Mouse (Mus musculus) midbrain, embryonic 10.5 days (tissue): ENCODE measurements at regions not wholly inside any gene's neighbourhood (a gene's known extent, or its start where the extent isn't known, plus 50 kb on each side); places are given as distances from the start of the nearest gene placed in this dataset.

Experiments
- DNase-seq: peaks from one replicate; pipeline ENCODE4 v3.0.0-alpha.2; 2017; ENCODE audit warnings: low spot score
- H3K27ac ChIP-seq: fragments of 300-500 bp; sonication (generic); replicated peaks from 2 replicates; pipeline ENCODE4 v1.5.1; 2016; ENCODE audit warnings: mild to moderate bottlenecking
- H3K27me3 ChIP-seq: fragments of 300-500 bp; sonication (generic); 2 replicates; pipeline ENCODE4 v1.6.1; 2016; ENCODE audit warnings: low read depth, mild to moderate bottlenecking; ENCODE audit not compliant: poor library complexity, severe bottlenecking
- H3K36me3 ChIP-seq: fragments of 300-500 bp; sonication (generic); 2 replicates; pipeline ENCODE4 v1.6.1; 2016; ENCODE audit warnings: mild to moderate bottlenecking, moderate library complexity
- H3K4me1 ChIP-seq: fragments of 300-500 bp; sonication (generic); 2 replicates; pipeline ENCODE4 v1.6.1; 2016
- H3K4me3 ChIP-seq: fragments of 300-500 bp; sonication (generic); 2 replicates; pipeline ENCODE4 v1.5.1; 2016; ENCODE audit warnings: mild to moderate bottlenecking, moderate library complexity
- H3K9me3 ChIP-seq: fragments of 300-500 bp; sonication (generic); replicated peaks from 2 replicates; pipeline ENCODE4 v1.6.1; 2016; ENCODE audit warnings: mild to moderate bottlenecking
- WGBS: fragments of 180-500 bp; shearing (Covaris S2); methylation state at CpG from one replicate; pipeline ENCODE4 v1.1.7; 2016; 5-methylcytosine and 5-hydroxymethylcytosine counted together

DNA sequence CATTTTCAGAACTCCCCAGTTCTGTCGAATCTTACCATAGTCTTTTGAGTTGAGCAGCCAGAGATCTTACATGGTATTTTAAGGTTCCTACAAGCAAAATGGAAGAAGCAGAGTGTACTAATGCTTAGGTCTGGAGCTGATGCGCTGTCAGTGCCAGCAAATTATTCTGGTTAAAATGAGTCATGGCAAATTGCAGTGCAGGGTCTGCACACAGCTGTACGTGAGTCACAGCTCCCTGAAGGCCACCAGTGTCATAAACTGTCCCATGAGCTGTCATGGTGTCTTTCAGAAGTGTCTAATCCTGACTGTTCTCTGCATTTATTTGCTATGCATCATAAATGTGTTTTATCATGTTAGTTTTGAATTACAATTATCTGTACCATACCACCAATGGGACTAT lies 140.6 kb downstream of the Atxn7l3b start:
- H3K4me3 ChIP-seq: no peak overlapping the region
- no peaks in the 10 kb centered on the region for H3K27me3 ChIP-seq
- no peaks in the 10 kb centered on the region for H3K4me1 ChIP-seq
- 91% methylated on average over 3 of the region's 3 CpGs for WGBS
- DNase-seq: no peak
- no peaks in the 10 kb centered on the region for H3K9me3 ChIP-seq
- no peaks in the 10 kb centered on the region for H3K36me3 ChIP-seq
- H3K27ac ChIP-seq: no peak overlapping the region

DNA sequence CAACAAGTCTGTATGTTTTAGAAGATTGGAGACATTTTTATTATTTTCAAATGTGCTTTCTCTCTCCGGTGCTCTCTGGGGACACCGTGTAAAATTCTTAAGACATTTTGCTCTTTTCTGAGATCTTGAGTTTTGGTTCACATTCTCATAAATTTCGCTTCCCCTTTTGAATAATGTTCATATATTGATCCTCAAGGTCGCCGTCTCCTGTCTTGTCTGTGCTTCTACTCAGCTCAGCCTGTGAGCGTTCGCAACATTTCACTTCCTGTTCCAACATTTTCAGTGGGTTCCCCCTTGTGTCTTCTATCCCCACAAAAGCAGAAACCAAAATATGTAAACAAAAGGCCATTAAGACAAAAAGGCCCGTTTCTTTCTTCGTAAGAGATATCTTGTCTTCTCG lies 154.5 kb downstream of the Atxn7l3b start:
- no peak for DNase-seq
- H3K27me3 ChIP-seq: no peaks in the 10 kb centered on the region
- no peaks in the 10 kb centered on the region for H3K9me3 ChIP-seq
- 91% methylated on average over 10 of the region's 10 CpGs for WGBS
- H3K4me3 ChIP-seq: no peak overlapping the region
- no peaks in the 10 kb centered on the region for H3K4me1 ChIP-seq
- no peaks in the 10 kb centered on the region for H3K36me3 ChIP-seq
- no peak overlapping the region for H3K27ac ChIP-seq

DNA sequence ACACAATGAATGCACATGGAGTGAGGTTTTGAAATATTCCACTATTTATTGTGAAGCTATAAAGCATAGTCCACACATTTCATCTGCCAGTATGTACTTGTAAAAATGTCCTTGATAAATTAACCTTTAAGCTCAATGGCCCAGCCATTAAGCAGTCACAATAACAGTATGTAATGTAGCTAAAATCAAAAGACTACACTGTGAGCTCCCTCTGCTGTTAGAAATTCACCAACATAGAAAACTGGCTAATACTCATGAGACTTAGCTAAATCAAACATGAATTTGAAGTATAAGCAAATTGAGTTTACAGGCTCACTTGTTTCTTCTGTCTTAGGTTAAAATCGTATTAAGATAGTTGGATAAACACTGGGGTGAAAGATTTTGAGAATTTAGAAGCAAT lies 182.1 kb downstream of the Atxn7l3b start:
- no peak for DNase-seq
- H3K4me3 ChIP-seq: no peak overlapping the region
- WGBS: 69% methylated on average over 1 of the region's 1 CpGs
- H3K27me3 ChIP-seq: no peaks in the 10 kb centered on the region
- H3K9me3 ChIP-seq: no peaks in the 10 kb centered on the region
- H3K36me3 ChIP-seq: no peaks in the 10 kb centered on the region
- no peak overlapping the region for H3K27ac ChIP-seq
- H3K4me1 ChIP-seq: no peaks in the 10 kb centered on the region

DNA sequence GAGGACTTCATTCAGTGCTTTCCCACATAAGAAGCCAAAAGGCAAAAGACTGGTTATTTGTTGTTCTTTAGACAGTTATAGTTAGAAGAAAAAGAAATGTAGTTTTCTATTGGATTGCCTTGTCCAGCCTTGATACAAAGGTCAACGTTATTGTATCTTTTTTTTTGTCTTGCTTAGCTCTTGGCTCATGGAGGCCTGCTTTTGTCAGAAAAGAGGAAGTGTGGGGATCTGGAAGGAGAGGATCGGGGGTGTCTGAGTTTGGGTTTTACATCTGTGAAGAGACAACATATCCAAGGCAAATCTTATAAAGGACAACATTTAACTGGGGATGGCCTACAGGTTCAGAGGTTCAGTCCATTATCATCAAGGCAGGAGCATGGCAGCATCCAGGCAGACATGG lies 185.3 kb downstream of the Atxn7l3b start:
- Histone ChIP-seq H3K4me1 (no peaks in the 10 kb centered on the region), H3K27me3 (no peaks in the 10 kb centered on the region), H3K36me3 (no peaks in the 10 kb centered on the region), H3K27ac (no peak overlapping the region), H3K4me3 (no peak overlapping the region), H3K9me3 (no peaks in the 10 kb centered on the region)
- 88% methylated on average over 2 of the region's 2 CpGs for WGBS
- DNase-seq: no peak

DNA sequence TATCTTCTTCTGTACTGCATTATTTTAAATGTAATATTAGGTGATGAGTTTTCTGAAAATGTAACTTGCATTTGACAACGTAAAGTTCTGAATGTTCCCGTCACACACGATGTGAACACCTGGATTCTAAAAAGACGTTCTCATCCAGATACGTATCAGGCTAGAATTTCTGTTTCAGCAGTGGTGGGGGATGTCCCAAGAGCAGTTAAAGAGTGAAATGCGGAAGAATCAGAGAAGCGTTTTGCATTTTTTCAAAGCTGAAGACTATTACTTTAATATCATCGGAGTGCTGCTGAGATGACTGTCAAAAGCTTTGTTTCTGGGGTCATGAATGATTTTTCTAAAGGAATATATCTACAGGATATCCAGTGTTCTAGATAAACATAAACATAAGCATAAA lies 186.7 kb downstream of the Atxn7l3b start:
- no peaks in the 10 kb centered on the region for H3K9me3 ChIP-seq
- no peaks in the 10 kb centered on the region for H3K4me1 ChIP-seq
- H3K27me3 ChIP-seq: no peaks in the 10 kb centered on the region
- DNase-seq: no peak
- 94% methylated on average over 8 of the region's 8 CpGs for WGBS
- no peak overlapping the region for H3K27ac ChIP-seq
- no peak overlapping the region for H3K4me3 ChIP-seq
- H3K36me3 ChIP-seq: no peaks in the 10 kb centered on the region
